Mouse (Mus musculus) heart, embryonic 13.5 days (tissue): Measurements from ENCODE around the gene Daam2. TPM values are rescaled to one million over a fixed set of nuclear protein-coding genes. Genes with fewer than 3 reads are reported as not detected.

Source experiments
- ATAC-seq: fragments of 200-750 bp; cut with Nextera tagmentation; 2 replicates; pipeline ENCODE4 v1.8.0; 2017; ENCODE audit warnings: moderate TSS enrichment; ENCODE audit not compliant: insufficient number of reproducible peaks, low FRiP score, low TSS enrichment; ENCODE audit errors: extremely low read depth
- H3K27ac ChIP-seq: fragments of 300-500 bp; sonication (generic); replicated peaks from 2 replicates; pipeline ENCODE4 v1.5.1; 2015; ENCODE audit warnings: moderate library complexity, mild to moderate bottlenecking, inconsistent platforms
- H3K27me3 ChIP-seq: fragments of 300-500 bp; sonication (generic); replicated peaks from 2 replicates; pipeline ENCODE4 v1.6.1; 2015; ENCODE audit warnings: mild to moderate bottlenecking, inconsistent platforms
- H3K36me3 ChIP-seq: fragments of 300-500 bp; sonication (generic); 2 replicates; pipeline ENCODE4 v1.6.1; 2015; ENCODE audit warnings: mild to moderate bottlenecking, inconsistent platforms
- H3K4me1 ChIP-seq: fragments of 300-500 bp; sonication (generic); 2 replicates; pipeline ENCODE4 v1.6.1; 2015; ENCODE audit warnings: inconsistent platforms
- H3K4me2 ChIP-seq: fragments of 300-500 bp; sonication (generic); 2 replicates; pipeline ENCODE4 v1.6.1; 2015; ENCODE audit warnings: inconsistent platforms, mild to moderate bottlenecking, moderate library complexity
- H3K4me3 ChIP-seq: fragments of 300-500 bp; sonication (generic); 2 replicates; pipeline ENCODE4 v1.5.1; 2015; ENCODE audit warnings: moderate library complexity, mild to moderate bottlenecking, inconsistent platforms
- H3K9ac ChIP-seq: fragments of 300-500 bp; sonication (generic); 2 replicates; pipeline ENCODE4 v1.6.1; 2015; ENCODE audit warnings: inconsistent platforms, mild to moderate bottlenecking, moderate library complexity
- H3K9me3 ChIP-seq: fragments of 300-500 bp; sonication (generic); 2 replicates; pipeline ENCODE4 v1.6.1; 2016; ENCODE audit warnings: inconsistent platforms
- WGBS: fragments of 180-500 bp; shearing (Covaris S2); methylation state at CpG from one replicate; pipeline ENCODE4 v1.1.7; 2015; ENCODE audit warnings: mixed read lengths; 5-methylcytosine and 5-hydroxymethylcytosine counted together
- polyA plus RNA-seq: library from polyadenylated mRNA; unstranded; fragments of >200 nt; fragmentation: Nextera tagmentation; extraction: Ambion mirVana; gene quantifications from 2 replicates; pipeline ENCODE4 v1.2.1, GENCODE M21; 2015

The Daam2 gene
- polyA plus RNA-seq, 1 experiment from 2014 or later: 4.6 TPM

GRCm38 (mm10) chr17:49517091-49517490 is 47.1 kb downstream of the Daam2 start:
- Histone ChIP-seq H3K36me3 (0 out of 2 replicates have a peak, but pooled peaks cover 3% of the 10 kb centered on the region), H3K9me3 (no peaks in the 10 kb centered on the region), H3K4me1 (peaks cover 62% of the 10 kb centered on the region), H3K27me3 (no peaks in the 10 kb centered on the region), H3K4me2 (no peak overlapping the region), H3K4me3 (no peak overlapping the region), H3K27ac (no peak overlapping the region), H3K9ac (no peak overlapping the region)
- 41% methylated on average over 3 of the region's 3 CpGs for WGBS
- ATAC-seq: no peak

GRCm38 (mm10) chr17:49515678-49516077 is 48.5 kb downstream of the Daam2 start:
- WGBS: 36% methylated on average over 4 of the region's 4 CpGs
- H3K9me3 ChIP-seq: 0 out of 2 replicates have a peak, but pooled peaks cover 4% of the 10 kb centered on the region
- no peak overlapping the region for H3K4me3 ChIP-seq
- 0 out of 2 replicates have a peak, but pooled peaks cover 7% of the 10 kb centered on the region for H3K36me3 ChIP-seq
- peaks cover 56% of the 10 kb centered on the region for H3K4me1 ChIP-seq
- H3K4me2 ChIP-seq: no peak overlapping the region
- no peak overlapping the region for H3K9ac ChIP-seq
- H3K27ac ChIP-seq: no peak overlapping the region
- no peak for ATAC-seq
- H3K27me3 ChIP-seq: no peaks in the 10 kb centered on the region

GRCm38 (mm10) chr17:49515141-49515540 is 49.0 kb downstream of the Daam2 start:
- WGBS: 78% methylated on average over 3 of the region's 3 CpGs
- H3K4me1 ChIP-seq: peaks cover 51% of the 10 kb centered on the region
- H3K27ac ChIP-seq: no peak overlapping the region; the same call in 1 of the 2 replicates
- ATAC-seq: no peak
- no peaks in the 10 kb centered on the region for H3K27me3 ChIP-seq
- no peak overlapping the region for H3K4me2 ChIP-seq
- H3K9me3 ChIP-seq: 0 out of 2 replicates have a peak, but pooled peaks cover 4% of the 10 kb centered on the region
- H3K36me3 ChIP-seq: 0 out of 2 replicates have a peak, but pooled peaks cover 7% of the 10 kb centered on the region
- no peak overlapping the region for H3K9ac ChIP-seq
- no peak overlapping the region for H3K4me3 ChIP-seq

- H3K4me1 ChIP-seq: peaks cover 36% of the 10 kb centered on the region
- H3K4me2 ChIP-seq: no peak overlapping the region
- no peak overlapping the region for H3K4me3 ChIP-seq
- H3K9ac ChIP-seq: no peak overlapping the region
- no peak for ATAC-seq
- H3K27me3 ChIP-seq: no peaks in the 10 kb centered on the region
- H3K27ac ChIP-seq: no peak overlapping the region
- H3K36me3 ChIP-seq: 0 out of 2 replicates have a peak, but pooled peaks cover 5% of the 10 kb centered on the region
- H3K9me3 ChIP-seq: 0 out of 2 replicates have a peak, but pooled peaks cover 4% of the 10 kb centered on the region
- WGBS: 25% methylated on average over 5 of the region's 5 CpGs
Observed at GRCm38 (mm10) chr17:49512671-49513085, 51.5 kb downstream of the Daam2 start.

GRCm38 (mm10) chr17:49509431-49509830 is 54.7 kb downstream of the Daam2 start:
- WGBS: 83% methylated on average over 16 of the region's 16 CpGs
- no peak overlapping the region for H3K9ac ChIP-seq
- H3K4me2 ChIP-seq: no peak overlapping the region
- H3K9me3 ChIP-seq: 0 out of 2 replicates have a peak, but pooled peaks cover 4% of the 10 kb centered on the region
- 0 out of 2 replicates have a peak, but pooled peaks cover 5% of the 10 kb centered on the region for H3K36me3 ChIP-seq
- peaks cover 12% of the 10 kb centered on the region for H3K4me1 ChIP-seq
- no peaks in the 10 kb centered on the region for H3K27me3 ChIP-seq
- ATAC-seq: no peak
- H3K4me3 ChIP-seq: no peak overlapping the region
- no peak overlapping the region for H3K27ac ChIP-seq

GRCm38 (mm10) chr17:49503246-49503900 is 60.8 kb downstream of the Daam2 start:
- H3K27ac ChIP-seq: no peak overlapping the region
- H3K36me3 ChIP-seq: no peaks in the 10 kb centered on the region
- no peaks in the 10 kb centered on the region for H3K9me3 ChIP-seq
- ATAC-seq: no peak
- no peaks in the 10 kb centered on the region for H3K27me3 ChIP-seq
- no peak overlapping the region for H3K4me3 ChIP-seq
- H3K4me2 ChIP-seq: no peak overlapping the region
- 60% methylated on average over 6 of the region's 6 CpGs for WGBS
- H3K9ac ChIP-seq: no peak overlapping the region
- H3K4me1 ChIP-seq: peaks cover 15% of the 10 kb centered on the region

- Histone ChIP-seq H3K4me3 (no peak overlapping the region), H3K9ac (no peak overlapping the region), H3K27ac (no peak overlapping the region), H3K4me1 (peaks cover 15% of the 10 kb centered on the region), H3K9me3 (no peaks in the 10 kb centered on the region), H3K36me3 (peaks cover 9% of the 10 kb centered on the region), H3K27me3 (no peaks in the 10 kb centered on the region), H3K4me2 (no peak overlapping the region)
- no peak for ATAC-seq
- 14% methylated on average over 2 of the region's 2 CpGs for WGBS
Observed at GRCm38 (mm10) chr17:49500234-49500633, 63.9 kb downstream of the Daam2 start.

GRCm38 (mm10) chr17:49499635-49500034 is 64.5 kb downstream of the Daam2 start:
- Histone ChIP-seq H3K27me3 (no peaks in the 10 kb centered on the region), H3K9ac (no peak overlapping the region), H3K27ac (no peak overlapping the region), H3K4me1 (peaks cover 15% of the 10 kb centered on the region), H3K4me2 (no peak overlapping the region), H3K4me3 (no peak overlapping the region), H3K9me3 (no peaks in the 10 kb centered on the region), H3K36me3 (peaks cover 14% of the 10 kb centered on the region)
- no peak for ATAC-seq
- 85% methylated on average over 2 of the region's 2 CpGs for WGBS

GRCm38 (mm10) chr17:49498169-49498568 is 66.0 kb downstream of the Daam2 start:
- Histone ChIP-seq H3K9ac (no peak overlapping the region), H3K27me3 (no peaks in the 10 kb centered on the region), H3K4me2 (no peak overlapping the region), H3K36me3 (peaks cover 29% of the 10 kb centered on the region), H3K4me1 (peaks cover 15% of the 10 kb centered on the region), H3K9me3 (no peaks in the 10 kb centered on the region), H3K4me3 (no peak overlapping the region), H3K27ac (no peak overlapping the region)
- ATAC-seq: no peak
- WGBS: 69% methylated on average over 3 of the region's 3 CpGs

- Histone ChIP-seq H3K9ac (no peak overlapping the region), H3K4me3 (no peak overlapping the region), H3K27ac (no peak overlapping the region), H3K36me3 (peaks cover 42% of the 10 kb centered on the region), H3K27me3 (no peaks in the 10 kb centered on the region), H3K4me2 (no peak overlapping the region), H3K9me3 (no peaks in the 10 kb centered on the region), H3K4me1 (peaks cover 19% of the 10 kb centered on the region)
- no peak for ATAC-seq
- 88% methylated on average over 4 of the region's 4 CpGs for WGBS
Observed at GRCm38 (mm10) chr17:49493276-49493675, 70.9 kb downstream of the Daam2 start.

- no peak overlapping the region for H3K9ac ChIP-seq
- no peaks in the 10 kb centered on the region for H3K27me3 ChIP-seq
- peak; percentile 27; the same call in 1 of the 2 replicates for ATAC-seq
- peak overlapping the region; percentile 16; the same call in 1 of the 2 replicates for H3K4me2 ChIP-seq
- H3K4me1 ChIP-seq: peaks cover 31% of the 10 kb centered on the region
- H3K27ac ChIP-seq: peak overlapping the region; percentile 79
- WGBS: 27% methylated on average over 5 of the region's 5 CpGs
- peaks cover 45% of the 10 kb centered on the region for H3K36me3 ChIP-seq
- H3K9me3 ChIP-seq: no peaks in the 10 kb centered on the region
- no peak overlapping the region for H3K4me3 ChIP-seq
Observed at GRCm38 (mm10) chr17:49489098-49489497, 75.0 kb downstream of the Daam2 start.

GRCm38 (mm10) chr17:49484435-49484834 is 79.7 kb downstream of the Daam2 start:
- peaks cover 69% of the 10 kb centered on the region for H3K36me3 ChIP-seq
- peak overlapping the region; percentile 15; the same call in 1 of the 2 replicates for H3K27ac ChIP-seq
- H3K9me3 ChIP-seq: no peaks in the 10 kb centered on the region
- WGBS: 49% methylated on average over 3 of the region's 3 CpGs
- no peak overlapping the region for H3K4me2 ChIP-seq
- no peaks in the 10 kb centered on the region for H3K27me3 ChIP-seq
- no peak overlapping the region for H3K9ac ChIP-seq
- H3K4me3 ChIP-seq: no peak overlapping the region
- ATAC-seq: no peak
- peaks cover 25% of the 10 kb centered on the region for H3K4me1 ChIP-seq
